Mouse (Mus musculus) gastrocnemius, adult 8-10 months (tissue): ENCODE results near the gene Tmem120b. TPM values are rescaled to one million over a fixed set of nuclear protein-coding genes. Genes with fewer than 3 reads are reported as not detected.

Experiments used
- DNase-seq, 2 experiments: peaks; one replicate each; pipeline ENCODE4 v3.0.0; 2022; ENCODE audit warnings: low spot score in 2 of 2
- total RNA-seq, 4 experiments: library from RNA; stranded (reverse); gene quantifications; 2 replicates each; pipeline ENCODE4 v1.2.4; 2022

The Tmem120b gene
- total RNA-seq, 4 experiments from 2014 or later = 15.7 to 18.3 (median 17.0) TPM

DNA sequence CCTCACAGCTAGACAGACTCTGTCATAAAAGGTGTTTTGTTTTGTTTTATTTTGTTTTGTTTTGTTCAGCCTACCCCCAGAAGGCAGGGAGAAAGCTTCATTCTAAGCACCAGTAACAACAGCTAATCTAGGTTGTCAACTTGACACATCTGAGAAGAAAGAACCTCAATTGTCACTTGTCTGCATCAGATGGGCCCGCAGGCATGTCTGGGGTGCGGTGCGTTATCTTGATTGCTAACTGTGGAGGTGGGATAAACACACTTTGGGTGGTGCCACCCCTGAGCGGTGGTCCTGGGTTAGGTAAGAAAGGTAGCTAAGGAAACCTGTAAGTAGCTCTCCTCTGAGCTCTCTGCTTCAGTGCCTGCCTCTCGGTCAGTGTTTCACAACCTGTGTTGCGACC is 58.8 kb downstream of the Tmem120b start:
- no peak for DNase-seq

DNA sequence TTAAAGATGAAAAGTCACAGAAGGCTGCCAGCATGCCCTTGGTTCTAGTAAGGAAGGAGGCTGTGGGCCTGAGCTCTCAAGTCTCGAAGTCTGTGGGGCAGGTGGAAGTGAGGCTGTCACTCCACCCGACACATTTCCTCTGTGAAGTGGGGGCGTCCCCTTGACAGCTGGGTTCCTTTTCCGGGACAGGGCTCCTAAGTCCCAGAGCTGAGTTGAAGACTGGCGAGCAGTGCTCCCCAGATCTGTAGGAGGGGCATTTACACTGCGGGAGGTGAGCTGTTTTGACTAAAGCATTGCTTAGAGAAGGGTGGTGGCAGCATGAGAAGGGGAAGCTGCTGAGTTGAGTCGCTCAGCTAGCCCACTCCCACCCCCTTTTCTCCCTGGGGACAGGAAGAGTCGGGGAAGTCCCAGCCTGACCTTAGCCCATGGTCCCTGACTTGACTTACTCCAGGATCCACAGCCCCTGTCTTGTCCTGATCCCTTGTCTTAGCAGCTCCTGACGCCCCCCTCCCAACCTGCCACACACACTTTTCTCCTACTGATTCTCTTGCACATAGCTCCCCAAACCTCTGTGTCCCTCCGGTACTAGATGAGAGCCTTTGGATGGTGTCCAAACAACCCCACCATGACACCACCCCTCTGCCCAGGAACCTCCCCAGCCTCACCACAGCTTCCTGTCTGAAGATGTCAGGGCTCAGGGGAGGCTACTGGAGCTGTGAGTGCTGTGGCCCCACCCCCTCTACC is 60.4 kb downstream of the Tmem120b start:
- DNase-seq = no peak

DNA sequence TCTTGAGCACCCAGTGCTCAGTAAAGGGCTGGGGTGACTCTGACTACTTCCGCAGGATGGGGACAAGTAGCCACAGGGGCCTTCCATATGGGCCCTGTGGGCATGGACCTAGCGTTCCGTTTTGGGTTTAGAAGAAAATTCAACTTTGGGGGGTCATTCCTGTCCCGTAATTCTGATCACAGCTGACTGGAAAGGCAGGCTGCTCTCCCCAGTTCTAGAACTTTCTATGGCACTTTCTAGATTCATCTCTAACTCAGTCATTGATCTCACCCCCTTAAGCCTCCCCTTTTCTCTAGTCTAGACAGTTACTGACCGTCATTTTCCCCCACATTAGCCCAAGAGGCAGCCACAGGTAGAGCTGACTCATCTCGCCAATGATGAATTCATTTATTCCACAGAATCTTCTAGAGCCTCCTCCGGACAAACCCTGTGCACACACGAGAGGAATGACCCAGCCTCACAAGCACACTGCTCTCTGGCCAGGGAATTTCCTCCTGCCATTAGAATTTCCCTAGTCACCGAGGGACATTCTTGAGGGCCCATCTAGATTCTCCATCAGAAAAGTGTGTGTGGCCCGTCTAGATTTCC is 61.0 kb downstream of the Tmem120b start:
- DNase-seq = no peak

DNA sequence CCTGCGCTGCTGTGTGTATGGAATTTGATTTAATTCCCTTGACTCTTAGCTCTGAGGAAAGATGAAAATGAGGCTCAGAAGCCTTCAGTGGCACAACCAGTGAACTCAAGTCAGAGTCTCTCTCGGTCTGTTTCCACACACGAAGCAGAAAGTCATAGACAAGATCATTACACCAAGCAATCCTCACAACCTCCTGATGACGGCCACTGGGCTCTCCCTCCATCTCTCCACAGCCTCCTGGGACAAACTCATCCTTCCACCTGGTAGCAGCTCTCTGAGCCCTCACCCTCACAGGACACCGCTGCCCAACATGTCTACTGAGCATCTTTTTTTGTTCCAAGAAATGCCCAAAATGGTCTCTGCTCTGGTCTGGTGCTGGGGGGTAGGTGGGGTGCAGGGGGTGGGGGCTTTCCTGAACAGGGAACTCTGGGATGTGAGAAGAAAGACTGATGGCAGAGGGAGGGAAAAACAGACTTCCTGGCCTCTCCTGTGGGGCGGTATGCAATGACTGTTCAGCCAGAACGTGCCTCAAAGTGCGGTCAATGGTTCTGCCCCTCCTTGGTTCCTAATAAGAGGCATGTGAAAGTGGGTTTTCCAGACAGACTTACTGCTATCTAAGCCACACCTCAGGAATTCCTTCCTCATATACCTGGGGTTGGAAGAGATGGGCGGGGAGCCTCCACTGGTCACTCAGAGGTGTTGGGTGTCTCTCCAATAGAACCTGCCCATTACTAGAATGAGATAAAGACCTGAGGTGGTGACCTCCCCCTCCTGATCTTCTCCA is 62.0 kb downstream of the Tmem120b start:
- no peak for DNase-seq

DNA sequence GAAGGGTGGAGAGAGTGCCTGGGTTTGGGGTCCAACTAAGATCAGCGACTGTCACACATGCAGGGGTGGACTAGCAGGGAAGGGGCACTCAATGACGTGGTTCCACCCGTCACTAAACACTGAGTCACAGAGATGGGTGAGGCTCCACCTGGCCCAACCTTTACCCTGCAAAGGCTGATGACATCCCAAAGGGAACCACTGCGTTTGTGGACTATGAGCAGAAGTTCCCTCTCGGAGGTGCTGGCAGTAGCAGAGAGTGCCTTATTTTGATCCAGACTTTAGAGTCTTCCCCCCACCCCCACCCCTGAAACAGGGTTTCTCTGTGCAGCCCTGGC is 62.6 kb downstream of the Tmem120b start:
- DNase-seq = no peak

DNA sequence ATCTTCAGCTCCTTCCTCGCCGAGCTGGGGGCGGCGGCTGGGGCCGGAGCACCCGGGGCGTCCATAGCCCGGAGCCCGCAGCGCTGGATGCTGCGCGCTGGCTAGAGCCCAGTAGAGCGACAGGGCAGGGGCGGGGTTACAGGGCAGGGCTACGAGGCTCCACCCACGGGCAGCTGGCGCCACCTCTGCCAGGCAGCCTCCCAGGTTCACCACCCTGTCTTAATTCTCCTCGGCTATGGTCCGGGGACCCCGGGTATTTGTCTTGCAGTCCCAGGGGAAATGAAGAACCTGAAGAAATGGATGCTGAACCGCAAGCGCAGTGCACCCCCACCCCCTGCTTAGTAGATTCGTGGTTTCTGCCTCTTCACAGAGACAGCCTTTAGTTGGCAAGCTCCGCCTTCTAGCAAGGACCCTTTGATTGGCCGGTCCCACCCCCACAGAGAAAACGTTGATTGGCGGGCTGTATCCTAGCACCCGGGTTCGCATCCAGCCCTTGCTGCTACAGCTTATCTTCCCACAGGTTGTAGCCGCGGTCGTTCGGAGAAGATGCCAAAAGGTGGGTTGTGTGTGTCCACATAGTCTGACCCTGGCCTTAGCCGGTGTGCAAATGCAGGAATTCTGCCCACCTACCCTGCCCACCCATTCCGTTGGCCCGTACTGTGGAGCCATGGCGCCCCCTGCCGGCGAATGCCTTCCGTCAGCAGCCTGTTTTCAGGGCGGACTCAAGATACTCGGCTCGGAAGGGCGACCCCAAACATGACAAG is 64.3 kb downstream of the Tmem120b start, which contains the start of gene Rhof:
Rhof (minus strand) TSS at position 385 of the 764 bp plus-strand sequence.
- peak; percentile 66 to 74 for DNase-seq

DNA sequence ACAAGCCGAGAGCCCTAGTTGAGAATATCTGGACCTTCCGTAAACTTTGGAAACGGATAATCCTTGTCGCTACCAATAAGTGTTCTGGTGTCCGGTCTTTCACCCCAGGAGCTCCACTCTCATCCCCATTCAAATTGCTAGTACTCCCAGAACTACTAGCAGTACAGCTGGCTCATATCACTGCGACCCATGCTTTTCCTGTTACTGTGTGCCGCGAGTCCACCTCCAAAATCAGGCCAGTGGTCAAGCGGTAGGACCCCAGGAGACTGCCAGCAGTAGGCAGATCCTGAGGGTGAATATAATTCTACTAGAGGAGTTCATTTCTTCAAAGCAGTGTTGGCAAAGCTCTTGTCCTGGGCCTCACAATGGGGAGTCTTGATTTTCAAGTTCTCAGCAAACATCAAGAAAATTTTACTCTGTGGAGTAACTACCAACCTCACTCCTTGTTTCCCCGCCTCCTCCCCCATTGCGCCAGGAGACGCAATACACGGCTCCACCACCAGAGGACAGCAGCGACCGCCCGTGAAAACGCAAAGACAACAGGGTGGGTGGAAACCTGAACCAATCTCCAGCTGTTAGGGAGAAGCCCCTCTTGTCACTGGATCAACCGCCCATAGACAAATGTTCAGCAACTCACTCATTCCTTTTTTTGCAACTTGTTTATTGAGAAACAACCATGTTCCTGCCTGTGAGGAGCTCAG is 65.0 kb downstream of the Tmem120b start:
- DNase-seq = peak; percentile 78 to 83

DNA sequence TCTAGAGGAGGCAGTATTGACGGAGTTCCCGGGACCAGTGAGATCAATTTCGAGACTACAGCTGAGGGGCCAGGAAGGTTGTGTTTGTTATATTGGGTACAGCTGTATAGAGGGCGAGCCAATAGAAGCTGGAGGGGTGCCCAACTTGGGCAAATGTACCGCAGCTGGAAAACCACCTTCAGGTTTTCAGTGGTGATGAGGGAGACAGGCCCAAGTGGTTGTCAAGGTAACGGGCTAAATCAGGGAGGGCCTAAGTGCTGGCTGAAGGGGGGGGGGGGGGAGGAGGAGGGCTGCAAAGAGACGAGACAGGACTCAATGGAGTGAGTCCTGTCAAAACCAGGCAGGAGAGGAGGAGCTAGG is 65.5 kb downstream of the Tmem120b start:
- no peak for DNase-seq

DNA sequence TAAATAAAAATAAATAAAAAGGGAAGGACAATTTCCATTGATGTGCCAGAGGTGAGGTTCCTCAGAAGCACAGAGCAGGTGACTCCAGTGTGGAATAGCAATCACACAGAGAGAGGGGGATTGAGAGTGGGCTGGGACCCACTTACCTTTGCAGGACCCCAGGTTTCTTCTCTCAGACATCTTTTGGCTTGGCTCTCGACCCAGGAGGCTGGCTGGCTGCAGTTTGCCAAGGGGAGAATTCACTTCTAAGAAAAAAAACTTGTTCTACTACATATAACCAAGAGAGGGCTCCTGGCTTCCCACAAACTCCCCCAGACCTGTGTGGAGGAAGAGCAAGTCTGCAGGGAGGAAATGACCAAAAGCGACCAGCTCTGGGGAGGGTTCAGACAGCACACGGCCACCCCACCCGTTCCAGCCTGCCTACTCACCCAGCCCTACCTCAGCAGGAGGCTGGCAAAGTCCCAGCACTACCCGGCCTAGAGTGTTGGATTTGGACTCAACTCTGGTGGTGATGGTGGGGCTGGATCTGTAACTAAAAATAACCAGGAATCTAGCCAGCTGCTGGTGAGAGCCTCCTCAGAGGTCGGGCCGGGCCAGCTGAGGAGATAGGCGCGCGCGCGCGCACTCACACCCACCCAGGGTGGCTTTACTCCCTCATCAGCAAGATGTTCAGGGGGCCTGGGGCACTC is 66.1 kb downstream of the Tmem120b start:
- peak; percentile 79 to 87 for DNase-seq

DNA sequence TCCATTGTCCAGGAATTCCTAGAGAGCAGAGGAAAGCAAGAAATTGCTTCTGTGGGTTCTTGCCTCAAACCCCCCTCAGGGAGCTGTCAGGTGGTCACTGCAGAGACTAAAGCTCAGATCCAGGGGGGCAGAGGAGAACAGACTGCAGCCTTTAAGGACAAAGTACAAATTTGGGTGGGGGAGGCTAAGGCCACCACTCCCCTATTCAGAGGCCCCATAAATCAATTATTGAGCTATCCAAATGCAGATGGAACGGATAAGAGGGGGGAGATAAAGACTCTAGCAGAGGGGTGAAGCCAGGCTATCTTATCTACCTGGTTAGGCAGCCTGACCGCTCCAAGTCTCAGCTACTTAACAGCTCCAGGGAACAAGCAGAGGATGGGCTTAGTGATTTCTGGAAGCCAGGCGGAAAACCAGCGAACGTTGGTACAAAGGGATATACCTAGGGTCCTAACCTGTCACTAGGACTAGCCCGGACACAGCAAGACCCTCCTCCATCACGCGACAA is 66.7 kb downstream of the Tmem120b start:
- no peak for DNase-seq

DNA sequence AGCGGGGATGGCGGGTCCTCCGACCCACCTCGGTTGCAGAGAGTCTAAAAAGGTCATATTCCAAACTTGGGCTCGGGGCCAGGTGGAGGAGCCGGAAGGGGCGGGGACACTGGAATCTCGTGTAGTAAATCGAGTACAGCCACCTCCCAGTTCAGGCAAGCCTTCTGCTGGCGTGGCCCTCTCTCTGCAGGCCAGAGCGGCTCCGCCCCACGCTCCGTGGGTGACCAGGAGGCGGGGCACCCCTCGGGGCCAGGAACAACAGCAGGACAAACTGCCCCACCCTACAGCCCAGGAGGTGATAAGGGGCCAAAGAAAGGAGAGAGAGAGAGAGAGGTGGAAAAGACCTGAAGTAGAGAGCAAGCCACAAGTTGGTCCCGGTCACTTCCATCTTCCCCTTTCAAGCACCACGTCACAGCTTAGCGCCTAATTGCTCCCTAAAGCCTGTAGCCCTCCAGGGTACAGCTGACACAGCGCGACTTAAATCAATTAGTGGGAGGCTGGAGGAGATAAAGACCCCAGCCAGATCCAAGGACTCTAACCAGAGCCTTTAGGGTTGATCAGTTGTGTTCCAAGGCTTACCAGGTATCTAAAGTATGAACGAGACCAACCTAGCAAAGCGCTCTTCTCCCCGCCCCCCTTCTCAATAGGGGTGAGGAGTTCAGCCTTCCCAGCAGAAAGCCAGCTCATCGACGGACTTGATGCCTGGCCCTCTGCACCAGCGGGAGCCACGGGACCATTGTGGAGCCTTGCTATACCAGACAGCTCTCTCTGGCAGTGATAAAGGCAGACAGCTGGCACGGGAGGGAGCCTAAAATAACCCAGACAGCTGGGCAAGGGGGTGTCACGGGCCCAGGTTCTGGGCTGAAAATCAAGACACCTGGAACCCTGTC is 67.5 kb downstream of the Tmem120b start:
- DNase-seq = peak; percentile 94 to 95

DNA sequence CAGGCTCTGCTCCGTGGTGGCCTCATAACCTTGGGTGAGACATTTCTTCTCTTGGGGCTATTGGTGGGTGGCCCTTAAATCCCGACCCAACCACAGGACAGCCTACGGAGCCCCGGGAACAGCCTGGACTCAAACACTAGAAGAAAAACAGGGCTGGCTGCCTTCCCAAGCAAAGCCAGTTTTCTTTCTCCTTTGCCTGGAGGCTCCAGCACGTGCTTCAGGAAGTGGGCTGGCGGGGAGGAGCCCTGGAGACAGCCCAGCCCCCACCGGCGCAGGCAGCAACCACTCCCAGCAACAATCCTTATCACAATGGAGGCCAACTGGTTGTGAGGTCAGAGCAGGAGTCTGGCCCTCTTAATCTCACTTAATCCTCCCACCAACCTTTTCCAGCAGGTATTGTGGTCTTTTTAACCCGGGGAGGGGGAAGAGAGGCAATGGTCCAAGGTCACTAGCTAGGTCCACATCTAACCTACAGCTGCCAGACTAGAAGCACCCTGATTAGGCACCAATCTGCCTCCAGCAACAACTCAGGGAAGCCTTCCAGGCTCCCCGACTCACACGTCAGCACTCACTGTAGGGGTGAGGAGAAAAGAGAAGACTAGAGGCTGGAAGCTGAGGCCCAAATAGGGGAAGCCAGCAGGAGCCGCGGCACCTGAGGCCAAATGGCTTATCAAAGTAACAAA is 68.3 kb downstream of the Tmem120b start:
- peak; percentile 88 to 90 for DNase-seq

DNA sequence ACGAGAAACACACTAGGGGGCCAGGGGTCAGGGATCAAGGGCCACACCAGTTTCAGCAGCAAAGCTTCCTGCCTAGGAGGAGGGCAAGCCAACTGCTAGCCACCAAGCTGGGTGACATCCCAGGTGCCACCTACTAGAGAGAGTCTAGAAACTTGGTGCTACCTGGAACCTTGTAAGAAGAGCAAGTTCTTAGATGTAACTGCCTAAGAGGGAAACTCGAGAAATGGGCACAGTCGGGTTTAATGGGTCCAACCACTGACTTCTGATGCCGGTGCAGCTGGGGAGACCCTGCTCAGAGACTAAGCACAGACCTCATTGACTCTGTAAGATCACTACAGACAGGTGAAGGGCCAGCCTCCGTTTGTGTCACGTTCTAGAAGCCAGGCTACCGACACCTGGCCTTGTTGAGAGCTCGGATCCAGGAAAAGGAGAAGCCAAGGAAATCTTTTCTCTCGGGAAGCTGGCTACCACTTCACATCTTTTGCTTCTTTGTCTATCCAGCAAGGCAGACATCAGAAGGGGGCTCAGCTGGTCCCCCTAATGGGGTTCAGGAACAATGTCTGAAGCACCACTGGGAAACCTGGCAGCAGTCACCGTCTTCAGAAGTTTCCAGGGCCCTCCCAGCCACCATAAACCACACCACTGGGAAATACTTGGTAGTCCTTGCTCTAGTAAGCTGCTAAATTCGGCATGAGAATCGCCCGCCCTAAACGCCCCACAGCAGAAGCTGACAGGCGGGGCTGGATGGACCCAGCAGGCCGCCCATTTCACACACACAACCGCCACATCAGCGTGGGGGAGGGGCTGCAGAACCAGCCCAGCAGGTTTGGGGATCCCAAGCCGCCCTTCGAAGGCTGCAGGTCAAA is 69.1 kb downstream of the Tmem120b start:
- peak; percentile 87 to 91 for DNase-seq

DNA sequence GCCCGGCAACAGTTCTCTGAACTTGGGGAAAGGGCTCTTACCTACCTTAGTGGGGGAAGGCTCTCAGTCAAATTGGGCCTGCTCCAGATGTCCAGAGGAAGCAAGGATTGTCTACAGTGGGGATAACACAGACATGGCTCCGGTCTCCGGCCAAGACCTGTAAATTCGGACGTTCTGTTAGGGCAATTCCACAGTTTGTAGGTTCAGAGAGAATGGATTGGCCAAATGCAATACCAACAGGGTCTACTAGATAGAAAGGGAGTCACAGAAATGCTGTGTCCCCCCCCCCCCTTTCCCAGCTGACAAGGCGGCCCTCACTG is 69.7 kb downstream of the Tmem120b start:
- no peak for DNase-seq

DNA sequence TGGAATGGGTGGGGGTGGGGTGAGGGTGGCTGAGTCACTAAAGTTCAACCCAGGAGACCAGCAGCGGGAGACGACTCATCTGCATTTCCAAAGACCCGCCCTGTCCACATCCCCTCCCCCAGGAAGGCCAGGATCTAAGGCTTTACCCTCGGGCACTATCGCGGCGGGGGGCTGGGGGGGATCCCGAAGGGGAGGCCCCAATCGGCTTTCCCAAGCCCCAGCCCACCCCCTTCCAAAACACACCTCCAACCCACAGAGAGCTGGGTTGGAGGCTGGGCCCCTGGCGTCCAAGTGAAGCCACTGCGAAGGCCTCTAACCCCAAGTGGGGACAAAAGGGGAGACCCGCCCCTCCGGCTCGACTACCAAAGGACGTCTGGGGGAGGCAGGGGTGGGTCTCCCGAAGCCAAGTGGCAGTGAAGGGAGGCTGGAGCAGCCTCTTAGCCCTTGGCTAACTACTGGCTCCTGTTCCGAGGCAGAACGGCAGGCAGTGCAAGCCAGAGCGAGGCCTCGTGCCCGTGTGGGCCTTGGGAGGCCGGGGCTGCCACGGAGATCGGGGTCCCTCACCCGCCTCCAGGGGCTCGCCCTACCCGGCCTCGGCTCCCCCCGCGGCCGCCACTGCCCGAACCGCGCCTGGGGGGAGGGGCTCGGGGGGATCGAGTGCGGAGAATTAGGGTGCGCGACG is 70.2 kb downstream of the Tmem120b start:
- peak; percentile 64 to 75 for DNase-seq

DNA sequence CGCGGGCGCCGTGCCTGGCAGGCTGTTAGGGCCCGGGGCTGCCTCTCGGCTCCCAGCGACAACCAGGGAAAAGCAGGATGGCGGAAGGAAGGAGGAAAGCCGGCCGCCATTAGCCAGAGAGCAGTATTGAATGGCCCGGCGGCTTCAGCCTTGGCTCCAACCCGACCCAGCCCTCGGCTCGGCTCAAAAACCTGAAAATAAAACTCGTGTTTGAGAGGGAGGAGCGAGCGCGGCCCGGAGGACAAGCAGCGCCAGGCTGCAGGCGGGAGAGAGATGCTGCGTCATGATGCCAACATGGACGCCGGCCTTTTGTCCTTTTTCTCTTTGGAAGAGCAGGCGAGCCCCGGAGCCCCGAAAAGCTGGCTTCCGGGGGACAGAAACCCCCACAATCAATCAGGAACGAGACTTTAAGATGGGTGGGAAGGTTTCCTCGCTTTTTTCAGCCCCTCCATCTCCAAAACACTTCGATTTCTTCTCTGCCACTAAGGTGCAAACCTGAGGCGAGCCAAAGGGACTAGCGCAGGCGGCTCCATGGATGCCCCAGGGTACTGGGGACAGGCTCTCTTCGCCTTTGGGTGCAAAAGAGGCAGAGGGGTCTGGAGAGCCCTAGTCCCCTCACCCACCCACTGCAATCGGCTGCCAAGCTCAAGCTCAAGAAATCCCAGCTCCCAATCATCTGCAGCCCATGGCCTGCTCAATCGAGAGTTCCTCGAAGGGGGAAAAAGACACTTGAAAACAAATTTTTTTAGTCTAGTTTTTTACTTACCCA is 70.9 kb downstream of the Tmem120b start:
- DNase-seq = peak; percentile 81 to 89
